Mouse (Mus musculus) intestine, embryonic 15.5 days (tissue): ENCODE results near the gene Rap1b. TPM values are rescaled to one million over a fixed set of nuclear protein-coding genes. Genes with fewer than 3 reads are reported as not detected.

Experiments
- polyA plus RNA-seq: library from polyadenylated mRNA; unstranded; fragments of >200 nt; fragmentation: Nextera tagmentation; extraction: Ambion mirVana; gene quantifications from 2 replicates; pipeline ENCODE4 v1.2.1, GENCODE M21; 2015

Gene Rap1b
- polyA plus RNA-seq, 1 experiment from 2014 or later: 180 TPM

Other genes starting within 250 kb of the Rap1b start
- gene Cpm, start 216.5 kb downstream of the Rap1b start, polyA plus RNA-seq: 44.4 and 50.7 TPM in 2 replicates
- gene Mdm2, start 135.3 kb downstream of the Rap1b start, polyA plus RNA-seq: 34.0 and 35.1 TPM in 2 replicates
- gene Slc35e3, start 99.7 kb downstream of the Rap1b start, polyA plus RNA-seq: 11.7 and 11.8 TPM in 2 replicates
- 58.8 and 60.8 TPM in 2 replicates for gene Nup107, start 53.3 kb downstream of the Rap1b start, polyA plus RNA-seq